Mouse (Mus musculus): ENCODE data around the gene Itga7.

DNA sequence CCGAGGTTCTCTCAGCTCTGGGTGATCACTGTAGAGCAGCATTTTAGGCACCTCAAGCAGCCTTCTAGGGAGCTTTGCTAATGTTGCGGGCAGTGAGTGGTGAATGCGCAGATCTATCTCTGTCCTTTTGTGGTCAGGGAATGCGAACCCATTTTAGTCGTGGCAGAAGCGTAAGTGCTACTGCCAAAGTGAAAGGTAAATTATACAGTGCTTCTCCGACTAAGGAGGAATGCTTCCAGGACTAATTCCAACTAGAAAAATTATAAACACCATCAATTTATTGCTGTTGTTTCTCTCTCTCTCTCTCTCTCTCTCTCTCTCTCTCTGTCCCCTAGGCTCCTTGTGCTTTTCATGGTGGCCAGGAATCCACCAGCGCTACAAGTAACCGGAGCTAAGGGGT, 9.7 kb upstream of the Itga7 start, which contains the start of gene Bloc1s1:
- TF ChIP-seq KAT2A (conservative IDR thresholded peaks at IDR 0.05; ENCODE audit: low read depth, low read length) = no peak
- TF ChIP-seq BHLHE40 (IDR thresholded peaks at IDR 0.05; ENCODE audit: borderline replicate concordance, low read depth, low read length) = no peak
